Mouse (Mus musculus): ENCODE results near the gene Ero1l.

DNA sequence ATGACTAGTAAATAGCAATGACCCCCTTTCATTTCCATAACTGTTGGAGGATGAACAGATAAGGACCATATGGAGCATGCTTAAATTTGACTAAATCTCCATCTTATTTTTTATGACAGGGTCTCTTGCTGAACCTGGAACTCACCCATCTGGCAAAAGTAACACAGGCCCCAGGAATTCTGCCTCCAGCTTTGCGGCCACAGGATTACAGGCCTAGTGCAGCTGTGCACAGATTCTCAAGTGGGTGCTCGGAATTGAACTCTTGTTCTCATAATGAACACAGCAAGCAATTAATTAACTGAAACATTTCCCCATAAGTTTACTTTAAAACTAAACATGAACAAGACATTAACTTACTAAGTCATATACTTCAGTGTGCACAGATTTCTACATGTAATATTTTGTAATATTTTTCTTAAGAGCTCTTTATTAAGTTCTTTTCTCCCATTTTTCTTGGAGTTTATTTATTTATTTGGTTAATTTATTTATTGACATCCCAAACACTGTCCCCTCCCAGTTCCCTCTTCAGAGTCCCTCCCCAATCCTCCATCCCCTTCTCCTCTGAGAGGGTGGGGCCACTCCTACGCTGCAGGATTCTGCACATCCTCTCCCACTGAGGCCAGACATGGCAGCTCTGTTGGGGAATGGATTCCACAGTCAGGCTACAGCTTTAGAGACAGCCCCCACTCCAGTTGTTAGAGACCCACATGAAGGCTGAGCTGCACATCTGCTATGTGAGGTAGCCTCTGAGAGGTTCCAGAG is 54.6 kb downstream of the Ero1l start:
- TF ChIP-seq MAX (IDR thresholded peaks at IDR 0.05; ENCODE audit: low read depth) (no peak), POLR2A (IDR thresholded peaks at IDR 0.05; ENCODE audit: insufficient read length, low read depth) (no peak), SRF (IDR thresholded peaks at IDR 0.05; ENCODE audit: control insufficient read depth, insufficient read length, low read depth) (no peak), MYOG (IDR thresholded peaks at IDR 0.05; ENCODE audit: control insufficient read depth in 1 of 3, insufficient read depth in 1 of 3, insufficient read length in 2 of 3, low read depth in 2 of 3) (no peak), MYOD1 (IDR thresholded peaks at IDR 0.05; ENCODE audit: control insufficient read depth in 1 of 3, insufficient read length in 2 of 3, low read depth in 2 of 3) (no peak), E2F4 (IDR thresholded peaks at IDR 0.05; ENCODE audit: insufficient read depth) (no peak), TCF12 (IDR thresholded peaks at IDR 0.05; ENCODE audit: insufficient read depth, poor library complexity, severe bottlenecking) (no peak)

Measured in myocyte (in vitro differentiated cells).